Mouse (Mus musculus) myocyte (in vitro differentiated cells): ENCODE measurements at regions not wholly inside any gene's neighbourhood (a gene's known extent, or its start where the extent isn't known, plus 50 kb on each side); places are given as distances from the start of the nearest gene placed in this dataset.

Experiments
- H3K27me3 ChIP-seq: one replicate; pipeline ENCODE4 v1.6.1; 2011; ENCODE audit not compliant: control insufficient read depth, insufficient read depth, insufficient read length
- H3K36me3 ChIP-seq: one replicate; pipeline ENCODE4 v1.6.1; 2011; ENCODE audit not compliant: control insufficient read depth, insufficient read depth
- H3K4me2 ChIP-seq: one replicate; pipeline ENCODE4 v1.6.1; 2011; ENCODE audit warnings: low read depth, control low read depth
- H3K4me3 ChIP-seq: one replicate; pipeline ENCODE4 v1.5.1; 2011; ENCODE audit warnings: mild to moderate bottlenecking, control low read depth, moderate library complexity
- H3K79me2 ChIP-seq: one replicate; pipeline ENCODE4 v1.6.1; 2011; ENCODE audit not compliant: control insufficient read depth, insufficient read depth
- H3ac ChIP-seq: one replicate; pipeline ENCODE4 v1.6.1; 2011; ENCODE audit not compliant: control insufficient read depth, insufficient read length
- CEBPB ChIP-seq: IDR thresholded peaks from 2 replicates; pipeline ENCODE4 v1.6.1; 2011; ENCODE audit warnings: mild to moderate bottlenecking, moderate library complexity; ENCODE audit not compliant: poor library complexity, insufficient read depth, severe bottlenecking
- E2F4 ChIP-seq: IDR thresholded peaks from one replicate; pipeline ENCODE4 v1.6.1; 2011; ENCODE audit warnings: mild to moderate bottlenecking, control low read depth, moderate library complexity; ENCODE audit not compliant: insufficient read depth
- MAX ChIP-seq: IDR thresholded peaks from one replicate; pipeline ENCODE4 v1.6.1; 2011; ENCODE audit warnings: low read depth, mild to moderate bottlenecking, control low read depth
- MYOD1 ChIP-seq, 3 experiments: IDR thresholded peaks; one replicate each; pipeline ENCODE4 v1.6.1; 2011; ENCODE audit warnings: control low read depth in 2 of 3, low read depth in 2 of 3, mild to moderate bottlenecking in 2 of 3, moderate library complexity in 1 of 3; ENCODE audit not compliant: insufficient read length in 2 of 3, control insufficient read depth in 1 of 3
- MYOG ChIP-seq, 3 experiments: IDR thresholded peaks; one replicate each; pipeline ENCODE4 v1.6.1; 2011; ENCODE audit warnings: control low read depth in 2 of 3, low read depth in 2 of 3, mild to moderate bottlenecking in 2 of 3; ENCODE audit not compliant: insufficient read length in 2 of 3, control insufficient read depth in 1 of 3, insufficient read depth in 1 of 3
- POLR2A ChIP-seq: IDR thresholded peaks from one replicate; pipeline ENCODE4 v1.6.1; 2011; ENCODE audit warnings: low read depth, mild to moderate bottlenecking, control low read depth, moderate library complexity; ENCODE audit not compliant: insufficient read length
- POLR2AphosphoS2 ChIP-seq: IDR thresholded peaks from one replicate; pipeline ENCODE4 v1.6.1; 2011; ENCODE audit warnings: low read depth, control low read depth; ENCODE audit not compliant: insufficient read length
- REST ChIP-seq: IDR thresholded peaks from one replicate; pipeline ENCODE4 v1.6.1; 2011; ENCODE audit warnings: mild to moderate bottlenecking, control low read depth, moderate library complexity; ENCODE audit not compliant: insufficient read depth, insufficient read length
- SRF ChIP-seq: IDR thresholded peaks from one replicate; pipeline ENCODE4 v1.6.1; 2011; ENCODE audit warnings: low read depth; ENCODE audit not compliant: control insufficient read depth, insufficient read length
- TCF12 ChIP-seq: IDR thresholded peaks from one replicate; pipeline ENCODE4 v1.6.1; 2011; ENCODE audit warnings: mild to moderate bottlenecking, control low read depth; ENCODE audit not compliant: poor library complexity, insufficient read depth, severe bottlenecking
- TCF3 ChIP-seq: IDR thresholded peaks from one replicate; pipeline ENCODE4 v1.6.1; 2011; ENCODE audit warnings: low read depth, control low read depth; ENCODE audit not compliant: insufficient read length
- USF1 ChIP-seq: IDR thresholded peaks from one replicate; pipeline ENCODE4 v1.6.1; 2011; ENCODE audit warnings: low read depth, mild to moderate bottlenecking, control low read depth, moderate library complexity

- Histone ChIP-seq H3K79me2 (no peaks in the 10 kb centered on the region), H3K36me3 (no peaks in the 10 kb centered on the region)
- TF ChIP-seq POLR2AphosphoS2, result no peak
- no peak for TF ChIP-seq E2F4
- TF ChIP-seq TCF3, result no peak
- no peak for TF ChIP-seq SRF
- TF ChIP-seq MYOD1 (IDR thresholded peaks at IDR 0.05; ENCODE audit: control insufficient read depth in 1 of 3, insufficient read length in 2 of 3, low read depth in 2 of 3), result no peak
- TF ChIP-seq MYOG (IDR thresholded peaks at IDR 0.05; ENCODE audit: control insufficient read depth in 1 of 3, insufficient read depth in 1 of 3, insufficient read length in 2 of 3, low read depth in 2 of 3), result no peak
- TF ChIP-seq CEBPB, result no peak
Observed at GRCm38 (mm10) chr11:56173895-56174294, 133.1 kb upstream of the Nmur2 start.

GRCm38 (mm10) chr11:56173246-56173645, 132.4 kb upstream of the Nmur2 start:
- H3K4me3 ChIP-seq, result no peak overlapping the region

More at GRCm38 (mm10) chr11:56173895-56174294, 133.1 kb upstream of the Nmur2 start:
- Histone ChIP-seq H3K4me2 (peak overlapping the region; percentile 61), H3K4me3 (no peak overlapping the region), H3K27me3 (no peaks in the 10 kb centered on the region), H3ac (no peak overlapping the region)

GRCm38 (mm10) chr11:56169576-56169975, 128.8 kb upstream of the Nmur2 start:
- H3ac ChIP-seq, result no peak overlapping the region
- no peaks in the 10 kb centered on the region for H3K36me3 ChIP-seq
- H3K4me3 ChIP-seq, result no peak overlapping the region
- TF ChIP-seq SRF, result no peak
- no peak for TF ChIP-seq TCF12
- no peak for TF ChIP-seq MYOG (IDR thresholded peaks at IDR 0.05; ENCODE audit: control insufficient read depth in 1 of 3, insufficient read depth in 1 of 3, insufficient read length in 2 of 3, low read depth in 2 of 3)
- no peak for TF ChIP-seq POLR2AphosphoS2
- no peak for TF ChIP-seq POLR2A
- no peak for TF ChIP-seq MAX
- TF ChIP-seq MYOD1 (IDR thresholded peaks at IDR 0.05; ENCODE audit: control insufficient read depth in 1 of 3, insufficient read length in 2 of 3, low read depth in 2 of 3), result no peak
- TF ChIP-seq E2F4, result no peak
- no peak for TF ChIP-seq USF1
- H3K4me2 ChIP-seq, result no peak overlapping the region
- no peaks in the 10 kb centered on the region for H3K27me3 ChIP-seq
- H3K79me2 ChIP-seq, result no peaks in the 10 kb centered on the region

More at GRCm38 (mm10) chr11:56173246-56173645, 132.4 kb upstream of the Nmur2 start:
- TF ChIP-seq TCF12 (no peak), MAX (no peak), POLR2A (no peak), REST (no peak), POLR2AphosphoS2 (no peak), CEBPB (no peak), MYOG (IDR thresholded peaks at IDR 0.05; ENCODE audit: control insufficient read depth in 1 of 3, insufficient read depth in 1 of 3, insufficient read length in 2 of 3, low read depth in 2 of 3) (no peak), MYOD1 (IDR thresholded peaks at IDR 0.05; ENCODE audit: control insufficient read depth in 1 of 3, insufficient read length in 2 of 3, low read depth in 2 of 3) (no peak), USF1 (no peak), SRF (no peak), E2F4 (no peak), TCF3 (no peak)
- Histone ChIP-seq H3ac (no peak overlapping the region), H3K4me2 (peak overlapping the region; percentile 61), H3K27me3 (no peaks in the 10 kb centered on the region), H3K79me2 (no peaks in the 10 kb centered on the region), H3K36me3 (no peaks in the 10 kb centered on the region)

DNA sequence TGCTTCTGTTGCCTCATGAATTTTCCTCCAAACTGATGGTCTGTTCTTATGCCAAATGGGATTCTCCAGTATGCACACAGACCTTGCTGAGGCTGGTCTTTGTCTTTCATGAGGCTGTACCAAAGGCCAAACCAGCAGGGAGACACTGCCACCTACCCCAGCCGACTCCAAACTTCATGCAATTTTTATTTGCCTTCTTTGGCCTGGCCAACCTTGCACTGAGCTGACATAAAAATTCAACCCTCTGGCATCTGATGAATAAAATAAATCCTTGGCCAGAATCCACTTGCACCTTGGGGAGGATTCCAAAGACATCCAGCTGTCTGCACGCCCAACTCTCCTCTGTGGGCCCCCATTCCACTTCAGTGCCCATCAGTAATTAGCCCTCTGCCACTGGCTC, 126.0 kb upstream of the Nmur2 start:
- Histone ChIP-seq H3K4me2 (no peak overlapping the region), H3K4me3 (no peak overlapping the region), H3ac (no peak overlapping the region), H3K79me2 (no peaks in the 10 kb centered on the region), H3K27me3 (no peaks in the 10 kb centered on the region), H3K36me3 (no peaks in the 10 kb centered on the region)
- TF ChIP-seq E2F4, result no peak
- no peak for TF ChIP-seq POLR2AphosphoS2
- TF ChIP-seq REST, result no peak
- no peak for TF ChIP-seq CEBPB
- TF ChIP-seq SRF, result no peak
- TF ChIP-seq USF1, result no peak

DNA sequence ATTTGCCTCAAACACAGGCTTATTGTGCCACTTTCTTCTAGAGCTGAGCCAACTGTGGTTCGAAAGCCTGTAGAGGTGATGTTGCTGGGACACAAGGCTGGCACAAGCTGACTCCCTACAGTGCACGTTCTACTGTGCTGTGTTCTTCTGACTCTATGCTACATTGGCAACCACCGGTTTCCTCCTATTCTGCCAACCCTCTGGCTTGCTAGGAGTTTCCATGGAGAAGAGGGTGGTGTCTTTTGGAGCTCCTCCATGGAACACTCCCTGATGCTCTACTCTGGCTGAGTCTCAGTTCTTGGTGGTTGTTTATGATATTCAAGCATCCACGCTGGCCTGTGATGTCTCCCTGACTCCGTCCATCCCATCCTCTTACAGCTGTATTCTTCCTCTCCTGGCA, 124.9 kb upstream of the Nmur2 start:
- H3K4me2 ChIP-seq, result no peak overlapping the region
- no peak for TF ChIP-seq POLR2AphosphoS2
- no peak for TF ChIP-seq REST
- TF ChIP-seq USF1, result no peak
- no peak for TF ChIP-seq POLR2A
- no peak for TF ChIP-seq E2F4
- no peak for TF ChIP-seq MAX
- no peak for TF ChIP-seq TCF12
- no peak for TF ChIP-seq CEBPB

More for the DNA sequence above, 124.9 kb upstream of the Nmur2 start:
- no peaks in the 10 kb centered on the region for H3K79me2 ChIP-seq
- H3ac ChIP-seq, result no peak overlapping the region
- H3K27me3 ChIP-seq, result no peaks in the 10 kb centered on the region
- no peaks in the 10 kb centered on the region for H3K36me3 ChIP-seq
- no peak overlapping the region for H3K4me3 ChIP-seq
